Mouse (Mus musculus): ENCODE measurements at regions not wholly inside any gene's neighbourhood (a gene's known extent, or its start where the extent isn't known, plus 50 kb on each side); places are given as distances from the start of the nearest gene placed in this dataset.
A peak's percentile ranks its signal among the peaks of the same experiment; 100 is the strongest.

- no peak for TF ChIP-seq POLR2A (IDR thresholded peaks at IDR 0.05; ENCODE audit: borderline replicate concordance, extremely low read depth, insufficient read depth, insufficient read length)
- no peak overlapping the region for H3K4me3 ChIP-seq (replicated peaks; ENCODE audit: low read length)
- H3K9ac ChIP-seq (ENCODE audit: low read depth, low read length, severe bottlenecking), result no peak overlapping the region
- H3K4me1 ChIP-seq (ENCODE audit: control insufficient read depth, insufficient read depth, low read length), result no peaks in the 10 kb centered on the region
- DNase-seq (ENCODE audit: low spot score) (no peak), ATAC-seq (ENCODE audit: low FRiP score, low read depth) (no peak)
- H3K27me3 ChIP-seq (ENCODE audit: control insufficient read depth, insufficient read depth, low read length), result no peaks in the 10 kb centered on the region
- WGBS, result 80% methylated on average over 2 of the region's 2 CpGs
- no peak overlapping the region for H3K4me2 ChIP-seq (replicated peaks; ENCODE audit: low read depth, low read length, severe bottlenecking)
- no peak overlapping the region for H3K27ac ChIP-seq (replicated peaks; ENCODE audit: low read depth, low read length)
- no peaks in the 10 kb centered on the region for H3K9me3 ChIP-seq (ENCODE audit: control insufficient read depth, low read length)
- no peaks in the 10 kb centered on the region for H3K36me3 ChIP-seq (ENCODE audit: control insufficient read depth, insufficient read depth, low read length)
Measured at GRCm38 (mm10) chr9:33769811-33770210, 715.9 kb upstream of the Kirrel3 start.

GRCm38 (mm10) chr9:33774178-33774577 is 711.5 kb upstream of the Kirrel3 start:
- H3K9me3 ChIP-seq (ENCODE audit: control insufficient read depth, low read length), result no peaks in the 10 kb centered on the region
- no peak overlapping the region for H3K4me2 ChIP-seq (replicated peaks; ENCODE audit: low read depth, low read length, severe bottlenecking)
- no peaks in the 10 kb centered on the region for H3K4me1 ChIP-seq (ENCODE audit: control insufficient read depth, insufficient read depth, low read length)
- no peak overlapping the region for H3K27ac ChIP-seq (replicated peaks; ENCODE audit: low read depth, low read length)
- 66% methylated on average over 5 of the region's 5 CpGs for WGBS
- DNase-seq (ENCODE audit: low spot score) (no peak), ATAC-seq (ENCODE audit: low FRiP score, low read depth) (no peak)
- no peaks in the 10 kb centered on the region for H3K27me3 ChIP-seq (ENCODE audit: control insufficient read depth, insufficient read depth, low read length)
- no peaks in the 10 kb centered on the region for H3K36me3 ChIP-seq (ENCODE audit: control insufficient read depth, insufficient read depth, low read length)
- no peak overlapping the region for H3K4me3 ChIP-seq (replicated peaks; ENCODE audit: low read length)
- H3K9ac ChIP-seq (ENCODE audit: low read depth, low read length, severe bottlenecking), result no peak overlapping the region
- TF ChIP-seq POLR2A (IDR thresholded peaks at IDR 0.05; ENCODE audit: borderline replicate concordance, extremely low read depth, insufficient read depth, insufficient read length), result no peak

GRCm38 (mm10) chr9:33790617-33791016 is 695.1 kb upstream of the Kirrel3 start:
- no peak overlapping the region for H3K27ac ChIP-seq (replicated peaks; ENCODE audit: low read depth, low read length)
- TF ChIP-seq POLR2A (IDR thresholded peaks at IDR 0.05; ENCODE audit: borderline replicate concordance, extremely low read depth, insufficient read depth, insufficient read length), result no peak
- 61% methylated on average over 4 of the region's 4 CpGs for WGBS
- H3K9me3 ChIP-seq (ENCODE audit: control insufficient read depth, low read length), result no peaks in the 10 kb centered on the region
- H3K9ac ChIP-seq (ENCODE audit: low read depth, low read length, severe bottlenecking), result no peak overlapping the region
- DNase-seq (ENCODE audit: low spot score), result no peak
- no peaks in the 10 kb centered on the region for H3K4me1 ChIP-seq (ENCODE audit: control insufficient read depth, insufficient read depth, low read length)
- H3K4me2 ChIP-seq (replicated peaks; ENCODE audit: low read depth, low read length, severe bottlenecking), result no peak overlapping the region
- H3K27me3 ChIP-seq (ENCODE audit: control insufficient read depth, insufficient read depth, low read length), result no peaks in the 10 kb centered on the region
- no peak overlapping the region for H3K4me3 ChIP-seq (replicated peaks; ENCODE audit: low read length)
- ATAC-seq (ENCODE audit: low FRiP score, low read depth), result no peak
- no peaks in the 10 kb centered on the region for H3K36me3 ChIP-seq (ENCODE audit: control insufficient read depth, insufficient read depth, low read length)

- H3K36me3 ChIP-seq (ENCODE audit: control insufficient read depth, insufficient read depth, low read length), result no peaks in the 10 kb centered on the region
- no peak overlapping the region for H3K4me2 ChIP-seq (replicated peaks; ENCODE audit: low read depth, low read length, severe bottlenecking)
- H3K4me3 ChIP-seq (replicated peaks; ENCODE audit: low read length), result no peak overlapping the region
- H3K27ac ChIP-seq (replicated peaks; ENCODE audit: low read depth, low read length), result no peak overlapping the region; the same call in 1 of the 2 replicates
- DNase-seq (ENCODE audit: low spot score) (no peak), ATAC-seq (ENCODE audit: low FRiP score, low read depth) (no peak)
- 61% methylated on average over 6 of the region's 6 CpGs for WGBS
- no peaks in the 10 kb centered on the region for H3K9me3 ChIP-seq (ENCODE audit: control insufficient read depth, low read length)
- no peak for TF ChIP-seq POLR2A (IDR thresholded peaks at IDR 0.05; ENCODE audit: borderline replicate concordance, extremely low read depth, insufficient read depth, insufficient read length)
- H3K9ac ChIP-seq (ENCODE audit: low read depth, low read length, severe bottlenecking), result no peak overlapping the region
- H3K4me1 ChIP-seq (ENCODE audit: control insufficient read depth, insufficient read depth, low read length), result peaks cover 3% of the 10 kb centered on the region; the same call in 1 of the 2 replicates
- no peaks in the 10 kb centered on the region for H3K27me3 ChIP-seq (ENCODE audit: control insufficient read depth, insufficient read depth, low read length)
Measured at GRCm38 (mm10) chr9:33800250-33800649, 685.4 kb upstream of the Kirrel3 start.

- peak; percentile 72 for ATAC-seq (ENCODE audit: low FRiP score, low read depth)
- Histone ChIP-seq H3K36me3 (ENCODE audit: control insufficient read depth, insufficient read depth, low read length) (no peaks in the 10 kb centered on the region), H3K9ac (ENCODE audit: low read depth, low read length, severe bottlenecking) (no peak overlapping the region), H3K4me3 (replicated peaks; ENCODE audit: low read length) (no peak overlapping the region), H3K27me3 (ENCODE audit: control insufficient read depth, insufficient read depth, low read length) (no peaks in the 10 kb centered on the region), H3K4me2 (replicated peaks; ENCODE audit: low read depth, low read length, severe bottlenecking) (no peak overlapping the region), H3K9me3 (ENCODE audit: control insufficient read depth, low read length) (no peaks in the 10 kb centered on the region), H3K4me1 (ENCODE audit: control insufficient read depth, insufficient read depth, low read length) (peaks cover 3% of the 10 kb centered on the region; the same call in 1 of the 2 replicates), H3K27ac (replicated peaks; ENCODE audit: low read depth, low read length) (no peak overlapping the region)
- DNase-seq (ENCODE audit: low spot score), result peak; percentile 29
- no peak for TF ChIP-seq POLR2A (IDR thresholded peaks at IDR 0.05; ENCODE audit: borderline replicate concordance, extremely low read depth, insufficient read depth, insufficient read length)
- WGBS, result 38% methylated on average over 1 of the region's 1 CpGs
Measured at GRCm38 (mm10) chr9:33800763-33801162, 684.9 kb upstream of the Kirrel3 start.

Data from limb, embryonic 14.5 days (tissue).